Mouse (Mus musculus) embryo, embryonic 9.5 days (tissue): ENCODE results near the gene Thsd4.

ENCODE experiments used
- DNase-seq: peaks from one replicate; pipeline ENCODE4 v3.0.0-alpha.2; 2017; ENCODE audit errors: extremely low spot score

The Thsd4 gene

DNA sequence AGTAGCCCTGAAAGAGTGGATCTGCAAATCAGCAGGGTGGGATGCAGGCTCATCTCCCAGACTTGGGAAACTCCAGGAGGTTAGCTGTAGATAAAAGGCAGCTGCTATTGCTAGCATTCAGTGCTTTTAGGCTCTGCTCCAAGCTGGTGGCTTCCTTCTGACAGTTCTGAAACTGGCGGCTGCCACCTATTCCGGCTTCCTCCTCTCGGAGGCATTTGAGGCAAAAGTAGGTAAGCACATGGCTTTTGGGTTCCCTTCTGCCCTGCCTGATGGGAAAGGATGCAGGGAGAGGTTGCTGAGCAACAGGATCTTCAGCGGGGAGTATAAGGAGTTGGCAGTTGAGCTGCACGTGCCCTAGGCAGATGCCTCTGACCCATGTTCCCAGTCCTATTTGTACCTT lies 65.2 kb downstream of the Thsd4 start:
- no peak for DNase-seq

DNA sequence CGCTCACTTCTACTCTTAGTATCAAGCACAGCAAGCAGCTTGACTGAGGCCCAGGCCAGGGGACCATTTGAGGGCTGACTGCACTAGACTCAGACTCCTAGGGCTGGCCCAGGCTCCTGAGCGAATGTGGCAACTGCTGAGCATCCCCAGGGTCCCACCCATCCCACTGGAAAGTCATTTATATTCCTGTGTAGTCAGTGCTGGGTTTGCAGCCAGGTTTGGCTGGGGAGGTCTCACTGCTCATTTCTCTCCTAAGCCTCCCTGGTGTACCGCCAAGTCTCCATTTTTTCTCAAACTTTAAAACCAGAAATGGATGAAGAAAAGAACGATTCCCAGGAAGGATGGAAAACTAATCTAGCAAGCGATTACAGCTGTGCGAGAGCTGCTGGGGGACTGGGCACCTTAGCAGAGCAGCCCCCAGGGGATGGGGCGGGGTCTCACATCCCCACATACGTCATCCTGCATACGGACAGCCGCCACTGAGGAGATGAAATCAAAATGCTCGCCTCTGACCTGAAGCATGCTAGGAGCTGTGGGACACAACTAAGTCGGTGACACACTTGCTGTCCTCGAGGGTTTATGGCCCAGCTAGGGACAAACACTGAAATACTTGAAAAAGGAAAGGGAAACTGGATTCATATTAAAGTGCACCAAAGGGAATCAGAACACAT lies 67.3 kb downstream of the Thsd4 start:
- DNase-seq = no peak

DNA sequence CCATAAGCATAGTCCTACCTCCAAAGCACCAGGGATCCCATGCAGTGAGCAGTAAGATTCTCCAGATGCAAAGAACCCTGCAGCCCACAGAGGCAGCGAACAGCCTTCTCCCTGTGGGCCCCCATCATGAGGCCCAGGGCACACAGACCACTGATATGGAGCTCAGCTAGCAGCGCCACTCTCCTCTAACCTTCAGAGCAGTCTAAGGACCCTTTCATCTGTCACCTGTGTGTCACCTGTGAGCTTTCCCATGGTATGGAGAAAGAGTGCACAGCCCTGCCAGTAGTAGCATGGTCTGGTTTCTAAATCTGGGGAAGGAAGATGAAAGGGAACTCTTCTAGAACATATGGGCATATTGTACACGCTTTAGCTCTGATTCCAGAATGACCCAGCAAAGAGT lies 72.3 kb downstream of the Thsd4 start:
- DNase-seq = no peak

DNA sequence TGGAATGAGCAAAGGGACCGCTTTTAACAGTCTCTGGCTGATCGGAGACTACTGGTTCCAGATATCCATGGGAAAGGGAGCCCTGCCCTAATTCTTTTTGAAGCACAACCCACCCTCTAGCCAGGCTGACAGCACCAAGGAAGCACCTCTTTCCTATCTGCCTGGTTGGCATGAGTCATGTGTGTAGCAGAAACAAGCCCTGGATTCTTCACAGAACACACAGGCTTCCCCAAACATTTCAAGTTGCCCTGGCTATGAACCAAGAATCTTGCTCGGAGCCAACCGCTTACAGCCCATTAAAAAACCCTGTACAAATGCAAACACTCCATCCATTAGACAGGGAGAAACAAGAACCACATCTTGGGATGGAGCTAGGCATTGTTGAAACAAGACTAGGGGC lies 76.0 kb downstream of the Thsd4 start:
- DNase-seq = no peak

DNA sequence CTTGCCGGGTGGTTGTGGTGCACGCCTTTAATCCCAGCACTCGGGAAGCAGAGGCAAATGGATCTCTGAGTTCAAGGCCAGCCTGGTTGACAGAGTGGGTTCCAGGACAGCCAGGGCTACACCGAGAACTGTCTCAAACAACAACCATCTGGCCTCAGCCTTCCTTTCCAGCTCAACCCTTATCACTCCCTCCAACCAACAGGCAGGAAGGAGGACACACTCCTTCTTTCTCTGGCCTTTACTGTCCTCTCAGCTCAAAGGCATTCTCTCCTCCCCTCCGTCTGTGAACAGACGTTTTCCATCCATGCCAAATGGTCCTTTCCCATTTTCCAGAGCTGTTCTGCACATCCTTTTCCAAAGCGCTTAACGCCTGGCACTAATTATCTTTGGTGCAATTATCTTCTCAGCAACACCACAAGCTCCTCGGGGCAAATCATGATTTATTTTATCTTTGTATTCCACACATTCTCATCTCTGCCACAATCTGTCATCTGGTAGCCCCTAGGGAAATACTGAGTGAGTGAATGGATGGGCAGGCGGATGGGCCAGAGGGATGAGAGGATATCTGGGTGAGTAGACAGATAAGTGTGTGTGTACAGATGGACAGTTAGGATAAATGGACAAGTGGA lies 80.5 kb downstream of the Thsd4 start:
- no peak for DNase-seq

DNA sequence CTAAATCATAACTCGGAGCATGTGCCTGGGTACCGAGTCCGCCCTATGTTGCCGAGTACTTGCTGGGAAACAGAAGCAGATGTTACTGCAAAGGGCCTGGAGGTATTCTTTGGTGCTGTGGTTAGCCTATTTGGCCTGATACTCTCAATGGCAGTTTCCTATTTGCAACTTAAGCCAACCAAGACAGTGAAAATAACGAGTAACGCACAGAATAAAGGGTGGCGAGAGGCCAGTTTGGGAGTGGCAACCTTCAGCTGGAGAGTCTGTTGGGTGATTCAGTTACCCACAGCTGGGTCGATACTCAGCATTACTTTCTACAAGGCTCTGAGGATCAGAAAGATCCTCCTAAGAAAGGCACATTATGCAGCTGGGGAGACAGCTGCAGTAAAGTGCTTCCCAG lies 81.3 kb downstream of the Thsd4 start:
- no peak for DNase-seq

DNA sequence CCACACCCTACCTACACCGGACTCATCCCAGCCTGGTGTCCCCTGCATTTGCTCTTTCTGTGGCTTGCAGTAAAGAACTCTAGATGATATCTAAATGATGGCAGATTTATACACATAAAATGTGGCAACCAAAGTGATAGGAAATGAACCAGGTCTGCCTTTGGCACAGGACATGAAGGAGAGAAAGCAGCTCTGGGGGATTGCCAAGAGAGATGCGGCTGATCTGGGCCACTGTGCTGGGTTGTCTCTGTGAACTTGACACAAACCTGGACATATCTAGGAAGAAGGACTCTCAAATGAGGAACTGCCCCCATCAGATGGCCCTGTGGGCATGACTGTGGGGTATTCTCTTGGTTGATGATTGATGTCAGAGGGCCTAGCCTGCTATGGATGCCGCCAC lies 85.6 kb downstream of the Thsd4 start:
- no peak for DNase-seq

DNA sequence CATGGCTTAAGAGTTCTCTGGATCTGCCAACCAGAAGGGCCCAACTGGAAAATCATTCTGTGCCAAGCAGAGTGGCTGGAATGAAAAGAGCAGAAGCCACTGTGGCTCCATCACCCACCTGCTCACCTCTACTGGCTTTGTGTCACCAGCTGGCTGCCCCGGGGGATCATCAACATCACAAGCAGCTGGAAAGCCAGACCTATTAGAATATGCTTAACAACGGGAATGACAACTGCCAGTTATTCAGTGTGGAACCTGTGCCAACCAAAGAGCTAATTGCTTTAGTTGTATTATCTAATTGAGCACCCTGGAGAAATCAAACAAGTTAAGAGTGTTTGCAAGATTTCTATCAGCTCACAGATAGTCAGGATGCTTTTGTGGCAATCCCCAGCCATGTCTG lies 87.8 kb downstream of the Thsd4 start:
- no peak for DNase-seq

DNA sequence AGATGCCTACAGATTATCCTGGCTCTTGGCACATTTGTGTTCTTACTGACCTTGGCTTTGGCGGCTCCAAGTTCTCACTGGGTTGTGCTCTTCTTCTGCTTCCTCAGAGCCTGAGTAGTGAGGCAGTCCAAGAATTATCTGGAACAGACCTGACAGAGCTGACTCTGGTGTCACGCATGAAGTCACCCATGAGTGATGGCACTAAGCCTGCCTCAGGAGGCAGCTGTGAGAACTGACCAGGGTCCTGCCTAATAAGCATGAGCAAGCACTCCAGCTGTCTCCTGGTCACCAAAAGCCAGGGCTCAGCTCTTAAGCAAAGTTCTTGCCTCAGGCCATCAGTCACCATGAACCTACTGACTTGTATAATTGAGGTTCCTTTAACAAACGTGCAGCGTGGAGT lies 89.9 kb downstream of the Thsd4 start:
- no peak for DNase-seq

DNA sequence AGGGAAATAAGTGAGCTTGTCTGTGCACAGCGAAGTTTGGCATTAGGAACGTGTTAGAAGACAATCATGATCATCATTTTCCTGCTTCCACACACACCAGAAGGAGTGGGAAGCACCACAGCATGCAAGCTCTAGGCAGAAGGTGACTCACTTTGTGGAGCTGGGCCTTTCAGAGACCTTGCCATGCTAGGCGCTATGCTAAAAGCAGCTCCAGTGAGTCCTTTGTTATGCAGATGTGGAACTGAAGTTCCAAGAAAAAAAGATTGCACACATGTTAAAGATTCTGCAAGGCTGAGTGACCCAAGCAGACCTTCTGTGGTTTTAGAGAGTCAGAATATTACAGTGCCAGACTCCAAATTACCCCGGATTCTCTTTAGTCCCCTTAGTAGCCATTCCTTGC lies 91.8 kb downstream of the Thsd4 start:
- no peak for DNase-seq

DNA sequence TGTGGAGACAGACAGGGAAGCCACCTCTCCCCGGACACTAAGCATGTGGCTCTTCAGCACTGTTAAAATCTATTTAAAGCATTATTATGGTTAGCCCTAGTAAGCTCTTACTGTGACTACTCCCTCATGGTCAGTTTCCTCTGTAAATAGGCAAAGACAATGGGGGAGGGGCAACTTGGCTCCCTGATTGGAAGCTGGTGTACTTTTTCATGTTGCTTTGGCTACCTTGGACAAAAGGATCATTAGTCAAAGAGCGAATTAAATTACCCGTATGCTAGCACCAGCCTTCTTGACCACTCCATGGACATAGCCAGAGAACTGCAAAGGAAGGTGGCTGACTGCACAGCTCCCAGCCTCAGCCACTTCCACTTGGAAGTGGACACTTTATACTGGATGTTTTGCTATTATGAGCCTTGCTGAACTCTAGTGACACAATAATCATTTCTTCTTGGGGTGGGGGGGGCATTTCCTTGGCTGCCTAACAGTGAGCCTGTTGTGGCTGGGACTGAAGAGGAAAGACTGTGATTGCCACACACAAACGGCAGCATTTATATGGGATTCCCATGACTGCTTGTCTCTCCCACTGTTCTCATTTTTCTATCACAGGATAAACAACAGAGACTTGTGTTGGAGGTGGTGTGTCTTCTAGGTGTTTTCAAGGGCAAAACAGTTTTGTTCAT lies 107.6 kb downstream of the Thsd4 start:
- DNase-seq = no peak

DNA sequence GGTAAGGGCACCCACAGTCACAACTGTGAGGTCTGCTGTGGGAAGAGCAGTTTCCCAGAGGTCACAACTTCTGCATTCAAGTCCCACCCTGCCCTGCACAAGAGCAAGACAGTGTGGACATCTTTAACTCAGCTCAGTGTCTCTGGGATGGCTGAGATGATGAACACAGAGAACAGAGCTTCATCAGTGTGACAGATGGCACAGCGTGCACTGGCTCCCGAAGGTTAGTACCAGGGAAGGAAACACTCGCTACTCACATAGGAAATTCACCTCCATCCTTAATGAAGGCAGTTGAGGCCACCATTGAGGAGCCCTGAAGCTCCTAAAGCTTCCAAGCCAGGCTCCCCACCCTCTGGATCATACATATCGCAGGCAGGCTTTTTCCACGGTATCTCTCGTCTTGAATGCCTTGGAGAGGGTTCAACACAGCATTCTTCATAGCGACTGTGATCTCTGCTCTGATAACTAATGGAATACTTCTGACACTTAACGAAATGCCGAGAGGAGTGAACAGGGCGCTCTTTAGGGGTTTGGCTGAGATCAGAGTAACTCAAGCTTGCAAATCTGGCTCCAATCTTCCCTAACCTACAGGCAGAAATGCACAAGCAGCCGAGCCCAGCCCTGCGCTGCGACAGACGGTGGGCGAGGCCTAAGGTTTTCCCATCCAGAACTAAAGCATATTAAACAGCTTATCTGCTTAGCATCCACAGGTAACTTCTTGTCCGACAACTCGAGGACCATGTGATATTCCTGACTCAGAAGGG lies 110.8 kb downstream of the Thsd4 start:
- DNase-seq = no peak

DNA sequence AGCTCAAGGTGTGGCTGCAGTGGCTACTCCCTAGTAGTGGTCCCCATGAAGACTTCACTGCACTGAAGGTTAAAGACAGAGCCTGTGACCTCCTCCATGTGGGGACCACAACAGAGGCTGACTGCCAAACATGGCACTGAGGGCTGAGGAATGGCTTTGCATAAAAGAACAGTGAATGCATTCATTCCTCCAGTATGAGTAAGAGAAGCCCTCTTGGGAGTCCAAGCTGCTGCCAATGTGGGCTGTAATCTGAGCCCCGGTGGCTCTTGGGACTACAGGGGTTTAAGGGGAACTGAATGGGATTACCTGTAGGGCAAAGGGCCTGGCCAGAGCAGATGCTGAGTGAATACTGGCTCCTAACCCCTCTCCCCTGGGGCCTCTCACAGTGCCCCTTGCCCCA lies 114.5 kb downstream of the Thsd4 start:
- peak; percentile 27 for DNase-seq

DNA sequence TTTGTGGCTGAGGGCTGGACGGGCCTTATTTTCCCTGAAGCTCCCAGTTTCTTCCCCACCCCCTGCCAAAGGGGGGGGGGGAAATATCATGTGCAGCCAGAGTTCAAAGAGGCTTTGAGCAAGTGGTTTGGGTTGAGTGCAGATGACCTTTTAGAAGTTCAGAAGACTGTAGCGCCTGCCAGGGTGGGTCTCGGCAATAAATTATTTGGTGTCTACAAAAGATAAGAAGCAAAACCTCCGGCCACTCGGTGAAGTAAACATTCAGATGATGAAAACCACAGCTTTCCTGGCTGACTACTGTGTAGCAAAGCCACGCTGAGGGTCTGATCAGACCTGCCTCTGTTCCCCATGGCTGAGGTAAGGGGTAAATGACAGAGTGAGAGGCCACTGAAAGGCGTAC lies 116.1 kb downstream of the Thsd4 start:
- peak; percentile 42 for DNase-seq

DNA sequence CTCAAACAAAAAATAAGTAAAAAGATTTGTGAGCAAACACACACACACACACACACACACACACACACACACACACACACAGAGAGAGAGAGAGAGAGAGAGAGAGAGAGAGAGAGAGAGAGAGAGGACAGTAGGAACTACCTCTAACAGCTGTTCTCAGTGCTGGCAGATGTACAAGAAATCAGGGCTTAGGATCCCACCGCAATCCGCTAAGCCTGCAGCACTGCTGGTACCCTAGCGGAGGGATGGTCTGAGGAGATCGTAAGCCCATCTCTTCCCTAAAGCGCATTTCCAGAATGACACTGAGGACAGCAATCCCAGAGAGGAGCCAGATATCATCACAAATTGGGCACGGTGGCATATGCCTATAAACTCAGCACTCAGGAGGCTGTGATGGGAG lies 119.2 kb downstream of the Thsd4 start:
- no peak for DNase-seq

DNA sequence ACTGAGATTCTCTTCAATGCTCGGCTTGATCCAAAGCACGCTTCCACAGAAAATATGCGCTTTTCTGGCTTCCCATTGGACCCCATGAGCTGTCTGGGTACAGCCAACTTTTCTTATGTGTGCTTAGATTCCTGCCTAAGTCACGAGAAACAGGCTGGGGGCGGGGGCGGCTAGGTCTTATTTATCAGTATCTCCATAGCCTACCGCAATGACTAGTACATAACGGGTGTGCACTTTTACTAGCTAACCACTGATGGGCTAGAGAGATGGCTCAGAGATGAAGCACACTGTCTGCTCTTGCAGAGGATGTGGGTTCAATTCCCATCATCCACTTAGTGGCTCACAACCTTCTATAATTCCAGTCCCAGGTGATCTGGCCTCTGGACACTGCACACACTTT lies 121.8 kb downstream of the Thsd4 start:
- no peak for DNase-seq

DNA sequence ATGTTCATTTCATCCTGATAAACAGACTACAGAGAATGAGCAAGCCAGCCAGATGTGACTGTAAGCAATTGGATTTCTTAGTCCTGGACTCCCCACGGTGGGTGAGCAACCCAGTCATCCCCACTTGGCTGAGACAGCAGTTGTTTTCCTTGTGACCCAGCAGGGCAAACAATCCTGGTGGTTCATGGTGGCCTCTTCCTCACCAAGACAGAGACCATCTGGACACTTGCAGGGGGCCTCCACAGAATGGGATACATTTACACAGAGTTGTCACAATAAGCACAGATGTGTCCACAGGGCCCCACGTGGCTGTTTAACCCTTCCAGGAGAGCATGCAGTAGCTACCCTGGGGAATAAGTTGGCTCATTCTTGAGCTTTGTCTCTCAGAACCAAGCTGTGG lies 123.8 kb downstream of the Thsd4 start:
- DNase-seq = no peak

DNA sequence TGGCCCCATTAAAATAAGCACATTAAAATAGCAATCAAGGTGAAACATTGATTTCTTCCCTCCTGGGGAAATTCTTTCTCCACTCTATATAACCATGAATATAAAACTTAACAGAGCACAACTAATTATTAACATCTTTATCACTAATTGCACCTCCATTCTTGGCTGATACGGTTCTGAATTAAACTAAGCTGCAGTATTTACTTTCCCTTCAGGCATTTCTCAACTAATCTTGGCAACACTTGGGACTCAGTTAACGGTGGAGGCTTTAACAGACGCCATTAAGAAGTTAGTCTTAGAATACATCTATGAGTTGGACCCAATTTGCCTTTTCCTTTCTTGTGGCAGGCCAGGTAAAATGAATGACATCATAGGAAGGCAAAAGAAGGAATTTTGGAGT lies 125.8 kb downstream of the Thsd4 start:
- no peak for DNase-seq

DNA sequence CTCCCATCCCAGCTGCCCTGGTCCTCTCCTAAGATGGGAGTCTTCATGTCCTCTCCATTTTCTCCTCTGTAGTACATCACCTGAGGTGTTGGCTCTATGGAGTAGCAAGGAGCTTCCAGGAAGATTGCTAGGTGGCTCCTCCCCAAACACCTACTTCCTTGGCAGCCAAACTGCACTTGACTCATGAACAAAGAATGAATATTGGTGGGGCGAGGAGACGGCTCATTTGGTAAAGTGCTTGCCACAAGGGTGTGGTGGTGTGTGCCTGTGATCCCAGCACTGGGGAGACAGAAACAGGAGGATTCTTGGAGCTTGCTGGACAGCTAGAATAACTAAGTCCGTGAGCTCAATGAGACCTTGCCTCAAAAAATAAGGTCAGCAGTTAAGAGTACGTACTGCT lies 128.9 kb downstream of the Thsd4 start:
- no peak for DNase-seq

DNA sequence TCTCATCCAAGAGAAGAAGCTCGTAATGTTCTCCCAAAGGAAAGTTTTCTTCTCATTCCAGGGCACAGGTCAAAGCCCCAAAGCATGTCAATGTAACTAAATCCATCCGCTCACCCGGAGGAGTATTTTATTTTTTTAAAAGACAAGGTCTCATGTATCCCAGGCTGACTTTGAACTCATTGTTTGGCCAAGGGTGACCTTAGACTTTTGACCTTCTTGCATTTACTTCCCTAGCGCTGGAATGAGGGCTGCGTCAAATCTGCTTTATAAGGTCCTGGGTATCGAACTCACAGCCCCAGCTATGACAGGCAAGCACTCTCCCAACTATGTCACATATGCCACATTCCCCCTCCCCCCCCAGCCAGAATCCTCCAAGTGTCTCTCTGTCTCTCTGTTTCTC lies 137.1 kb downstream of the Thsd4 start:
- peak; percentile 30 for DNase-seq

DNA sequence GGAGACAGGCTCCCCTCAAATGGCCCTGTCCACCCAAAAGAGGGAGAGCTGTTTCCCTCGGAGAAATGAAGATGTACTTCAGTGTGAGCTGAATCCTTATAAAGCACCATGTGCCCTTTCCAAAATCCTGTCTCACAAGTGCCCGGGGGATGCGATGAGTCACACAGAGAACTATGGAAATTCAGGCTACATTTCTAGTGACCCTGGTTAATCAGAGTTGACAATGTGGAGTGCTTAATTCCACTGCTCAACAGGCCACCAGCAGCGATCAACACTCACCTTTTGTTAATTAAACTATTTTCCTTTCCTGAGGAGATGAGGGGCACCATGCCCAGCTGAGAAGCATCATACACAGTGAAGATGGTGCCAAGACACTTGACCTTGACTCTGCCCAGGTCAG lies 138.9 kb downstream of the Thsd4 start:
- no peak for DNase-seq

DNA sequence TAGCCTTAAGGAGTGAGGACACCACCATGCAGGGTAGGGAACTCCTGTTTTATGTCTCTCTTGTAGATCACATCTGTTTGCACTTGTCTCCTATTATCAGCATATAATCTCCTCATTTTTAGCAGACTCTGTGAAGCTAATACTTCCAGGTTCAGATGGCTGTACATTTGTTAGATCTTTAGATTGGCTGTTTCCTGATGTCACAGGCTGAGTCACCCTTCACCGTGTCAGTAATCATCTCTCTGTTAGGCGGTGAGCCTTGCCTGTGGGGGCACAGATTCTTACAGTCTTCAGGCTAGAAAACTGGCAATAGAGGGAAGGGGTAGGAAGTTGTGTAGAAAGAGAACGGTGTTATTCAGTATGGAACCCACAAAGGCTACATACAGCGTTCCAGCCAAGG lies 139.3 kb downstream of the Thsd4 start:
- no peak for DNase-seq

DNA sequence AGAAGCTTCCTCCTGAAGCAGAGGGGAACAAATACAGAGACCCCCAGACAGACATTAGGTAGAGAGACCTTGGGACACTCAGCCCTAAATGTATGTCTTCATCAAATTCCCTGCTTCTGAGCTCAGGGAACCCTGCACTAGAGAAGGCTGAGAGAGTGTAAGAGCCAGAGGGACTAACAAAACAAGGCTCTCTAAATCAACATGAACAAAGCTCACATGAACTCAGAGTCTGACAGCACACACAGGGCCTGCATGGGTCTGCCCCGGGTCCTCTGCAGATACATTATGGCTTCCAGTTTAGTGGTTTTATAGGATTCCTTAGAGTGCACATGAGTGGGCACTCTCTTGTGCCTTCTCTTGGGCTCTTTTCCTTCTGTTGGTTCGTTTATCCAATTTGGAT lies 140.8 kb downstream of the Thsd4 start:
- no peak for DNase-seq
